Mouse (Mus musculus) heart, adult 2 months (tissue): ENCODE results near the gene Ifrd2. TPM values are rescaled to one million over a fixed set of nuclear protein-coding genes. Genes with fewer than 3 reads are reported as not detected.

Experiments
- DNase-seq, 2 experiments: peaks; one replicate each; pipeline ENCODE4 v3.0.0; 2021
- H3K27ac ChIP-seq: fragments of 200-600 bp; 2 replicates; pipeline ENCODE4 v1.8.1; 2022
- H3K27me3 ChIP-seq: fragments of 200-500 bp; 2 replicates; pipeline ENCODE4 v1.6.1; 2012; ENCODE audit warnings: mild to moderate bottlenecking, low read length, inconsistent platforms, mixed read lengths; ENCODE audit not compliant: control insufficient read depth, insufficient read depth
- H3K36me3 ChIP-seq: fragments of 200-500 bp; 2 replicates; pipeline ENCODE4 v1.6.1; 2012; ENCODE audit warnings: low read length, inconsistent platforms; ENCODE audit not compliant: control insufficient read depth, insufficient read depth
- H3K4me1 ChIP-seq: fragments of 200-500 bp; 2 replicates; pipeline ENCODE4 v1.6.1; 2011; ENCODE audit warnings: low read length; ENCODE audit not compliant: control insufficient read depth, insufficient read depth
- H3K4me3 ChIP-seq: fragments of 200-600 bp; 2 replicates; pipeline ENCODE4 v1.8.1; 2022
- H3K79me2 ChIP-seq: fragments of 200-500 bp; replicated peaks from 2 replicates; pipeline ENCODE4 v1.6.1; 2012; ENCODE audit warnings: mild to moderate bottlenecking, inconsistent platforms, low read length, moderate library complexity, mixed read lengths; ENCODE audit not compliant: control insufficient read depth, insufficient read depth
- H3K9ac ChIP-seq: fragments of 200-500 bp; 2 replicates; pipeline ENCODE4 v1.6.1; 2012; ENCODE audit warnings: low read depth, mild to moderate bottlenecking, control low read depth, inconsistent platforms, low read length, mixed read lengths
- CTCF ChIP-seq: fragments of 200-600 bp; IDR thresholded peaks from 2 replicates; pipeline ENCODE4 v1.8.1; 2022; ENCODE audit warnings: antibody characterized with exemption, mild to moderate bottlenecking, moderate library complexity
- EP300 ChIP-seq: fragments of 200-500 bp; IDR thresholded peaks from 2 replicates; pipeline ENCODE4 v1.6.1; 2011; ENCODE audit warnings: low read depth, low read length, control low read depth; ENCODE audit not compliant: insufficient read depth
- POLR2A ChIP-seq: fragments of 200-500 bp; IDR thresholded peaks from 2 replicates; pipeline ENCODE4 v1.6.1; 2011; ENCODE audit warnings: mild to moderate bottlenecking, low read depth, low read length, control low read depth; ENCODE audit not compliant: insufficient read depth
- WGBS: fragments of 180-500 bp; shearing (Covaris S2); methylation state at CpG from one replicate; pipeline ENCODE4 v1.1.7; 2018; 5-methylcytosine and 5-hydroxymethylcytosine counted together
- intact Hi-C: fragments of 180-260 bp; cut with DNase I; formaldehyde crosslinking; loops from one replicate; pipeline ENCODE4 v1.15.1; 2025
- polyA plus RNA-seq: library from polyadenylated mRNA; depleted of rRNA; stranded (reverse); fragments of >200 nt; gene quantifications from 2 replicates; pipeline ENCODE4 v1.2.3, GENCODE M21; 2012
- total RNA-seq, 2 experiments: library from RNA; stranded (reverse); gene quantifications; 2 replicates each; pipeline ENCODE4 v1.2.3; 2021

The Ifrd2 gene
- total and polyA plus RNA-seq, 3 experiments, result 39.9 to 51.4 (median 43.7) TPM

DNA sequence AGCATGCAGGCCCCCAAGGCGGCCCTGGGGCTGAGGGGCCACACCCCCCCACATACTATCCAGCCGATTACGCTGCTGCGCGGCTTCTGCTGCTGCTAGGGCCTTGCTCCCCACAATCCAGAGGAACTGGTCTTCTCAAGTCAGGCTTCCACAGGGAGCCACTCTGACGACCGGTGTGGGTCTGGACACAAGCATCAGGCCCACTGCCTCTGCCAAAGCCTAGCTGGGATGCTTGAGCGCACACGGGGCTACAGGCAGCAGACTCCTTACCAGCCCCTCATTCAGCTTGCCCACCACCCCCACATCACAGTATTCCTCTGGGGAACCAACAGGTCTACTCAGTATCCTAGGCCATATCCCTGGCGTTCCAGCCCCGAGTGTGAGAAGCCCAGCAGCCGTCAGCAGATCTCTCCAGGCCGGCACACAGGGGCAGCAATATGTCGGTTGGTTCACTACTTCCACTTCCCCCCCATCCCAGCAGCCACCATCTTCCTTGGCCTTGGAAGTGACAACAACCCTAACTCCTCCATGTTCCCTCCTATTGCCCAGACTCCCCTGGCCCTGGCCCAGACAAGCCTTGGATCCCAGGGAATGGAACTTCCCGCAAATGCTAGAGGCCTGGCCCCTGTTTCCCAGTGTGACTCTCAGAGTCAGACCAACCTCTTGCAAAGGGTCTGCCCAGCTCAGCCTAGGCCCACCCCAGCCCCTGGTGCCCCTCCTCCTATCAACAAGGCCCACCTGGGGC, 46.4 kb downstream of the Ifrd2 start:
- Histone ChIP-seq H3K27ac (peak overlapping the region; percentile 97), H3K27me3 (no peaks in the 10 kb centered on the region), H3K79me2 (peaks cover 3% of the 10 kb centered on the region; the same call in 1 of the 2 replicates), H3K9ac (peak overlapping the region; percentile 98), H3K4me3 (peak overlapping the region; percentile 86), H3K36me3 (peaks cover 6% of the 10 kb centered on the region; the same call in 1 of the 2 replicates), H3K4me1 (peaks cover 19% of the 10 kb centered on the region)
- peak; percentile 61 to 69 for DNase-seq
- WGBS, result 2% methylated on average over 15 of the region's 15 CpGs
- TF ChIP-seq CTCF (no peak), POLR2A (no peak), EP300 (no peak)
- intact Hi-C loops, result loop anchor here (1.0 to 5.0 kb wide), 2 partner anchors 22 to 67 kb away; partner anchors contain the start of gene Hyal2

DNA sequence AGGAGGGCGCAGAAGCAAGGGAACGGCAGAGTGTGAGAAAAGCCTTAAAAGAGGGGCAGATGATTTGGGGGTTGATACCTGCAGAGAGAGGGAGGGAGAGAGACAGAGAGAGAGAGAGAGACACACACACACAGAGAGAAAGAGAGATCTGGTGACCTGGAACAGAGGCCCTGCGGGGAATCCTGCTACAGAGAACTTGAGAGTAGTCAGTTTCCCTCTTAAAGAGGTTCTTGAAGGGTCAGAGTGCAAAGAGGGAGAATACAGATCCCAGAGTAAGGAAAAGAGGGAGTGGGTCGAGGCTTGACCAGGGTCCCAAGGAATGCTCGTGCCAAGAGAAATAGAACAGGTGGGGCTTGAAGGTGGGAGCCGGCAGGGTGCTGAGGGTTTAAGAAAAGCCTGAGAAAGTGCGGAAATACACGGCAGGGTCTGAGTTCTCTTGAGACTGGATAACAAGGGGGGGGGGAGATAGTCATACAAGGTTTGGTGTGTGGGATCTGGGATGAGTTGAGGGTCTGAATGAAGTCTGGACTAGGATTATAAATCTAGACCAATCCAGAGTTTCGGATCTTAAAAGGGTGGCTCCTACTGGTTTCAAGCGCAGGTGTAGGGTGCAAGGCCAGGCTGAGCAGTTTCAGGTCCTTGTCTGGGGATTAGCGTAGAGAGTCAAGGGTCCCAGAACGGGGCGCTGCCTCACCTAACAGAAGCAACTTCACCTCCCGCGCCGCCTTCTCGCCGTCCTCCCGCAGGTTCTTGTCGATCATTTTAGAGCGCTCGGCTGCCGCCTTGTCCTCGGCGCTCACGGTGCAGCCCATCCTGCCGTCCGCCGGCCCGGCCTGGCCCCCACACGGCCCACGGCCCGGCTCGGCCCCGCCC, 47.2 kb downstream of the Ifrd2 start:
- intact Hi-C loops, result loop anchor here (5.0 kb wide), 1 partner anchor 67 kb away; the partner anchor contains the start of gene Hyal2
- peak in 1 of 2 experiments; percentile 21 for DNase-seq
- peaks cover 15% of the 10 kb centered on the region for H3K4me1 ChIP-seq

DNA sequence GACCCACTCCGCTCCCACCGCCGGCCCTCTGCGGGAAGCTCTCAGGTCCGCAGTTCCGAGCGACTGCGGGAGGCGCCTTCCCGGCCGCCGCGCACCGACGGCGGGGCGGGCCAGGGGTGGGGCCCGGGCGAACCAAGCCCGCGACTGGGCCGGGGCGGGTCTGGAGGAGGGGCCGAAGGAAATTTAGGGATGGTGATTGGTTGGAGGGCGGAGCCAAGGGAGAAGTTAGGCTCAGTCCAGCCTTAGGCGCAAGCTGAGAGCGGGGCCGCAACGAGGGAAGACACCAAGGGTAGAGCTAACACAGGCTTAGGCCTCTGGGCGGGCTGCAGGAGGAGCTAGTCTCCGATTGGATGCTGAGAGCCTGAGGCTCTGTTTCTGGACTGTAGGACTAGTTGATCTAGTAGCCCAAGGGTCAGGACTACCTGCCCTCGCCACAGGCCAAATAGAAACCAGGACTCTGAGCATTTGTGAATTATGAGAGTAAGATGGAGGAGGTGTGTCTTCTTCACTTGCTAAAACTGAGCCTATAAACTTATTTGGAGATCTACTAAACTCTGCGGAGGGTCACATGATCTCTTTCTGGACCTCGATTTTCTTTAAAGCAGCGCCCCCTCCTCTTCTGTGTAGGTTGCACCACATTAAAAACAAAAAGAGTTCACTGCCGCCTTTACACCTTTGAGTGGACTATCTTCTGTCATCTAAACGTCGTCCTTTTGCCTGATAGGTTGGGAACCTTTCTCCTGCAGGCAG, 48.0 kb downstream of the Ifrd2 start, which contains the start of gene Gnai2:
Gene Gnai2, minus strand, starts transcription at position 89 of the 750 bp plus-strand sequence.
- peak; percentile 98 to 99 for DNase-seq
- H3K9ac ChIP-seq, result peak within 1 kb of the TSS; percentile 98
- peak within 1 kb of the TSS; percentile 97 for H3K27ac ChIP-seq
- H3K27me3 ChIP-seq, result no peaks in the 10 kb centered on the region
- H3K36me3 ChIP-seq, result peaks cover 4% of the 10 kb centered on the region; the same call in 1 of the 2 replicates
- WGBS, result 5% methylated on average over 37 of the region's 38 CpGs
- H3K4me1 ChIP-seq, result peaks cover 17% of the 10 kb centered on the region
- H3K4me3 ChIP-seq, result peak within 1 kb of the TSS; percentile 86
- TF ChIP-seq POLR2A (peak; percentile 99), CTCF (peak; percentile 32; the same call in 1 of the 2 replicates), EP300 (peak; percentile 91)
- intact Hi-C loops, result no loop called here
- peaks cover 3% of the 10 kb centered on the region; the same call in 1 of the 2 replicates for H3K79me2 ChIP-seq

More for the DNA sequence above, 47.2 kb downstream of the Ifrd2 start:
- H3K27me3 ChIP-seq, result no peaks in the 10 kb centered on the region
- peak overlapping the region; percentile 97 for H3K27ac ChIP-seq
- peaks cover 6% of the 10 kb centered on the region; the same call in 1 of the 2 replicates for H3K36me3 ChIP-seq
- TF ChIP-seq CTCF (no peak; the same call in 1 of the 2 replicates), EP300 (no peak), POLR2A (no peak)
- peak overlapping the region; percentile 86 for H3K4me3 ChIP-seq
- peaks cover 3% of the 10 kb centered on the region; the same call in 1 of the 2 replicates for H3K79me2 ChIP-seq
- H3K9ac ChIP-seq, result peak overlapping the region; percentile 98
- under 1% methylated on average over 35 of the region's 35 CpGs for WGBS

DNA sequence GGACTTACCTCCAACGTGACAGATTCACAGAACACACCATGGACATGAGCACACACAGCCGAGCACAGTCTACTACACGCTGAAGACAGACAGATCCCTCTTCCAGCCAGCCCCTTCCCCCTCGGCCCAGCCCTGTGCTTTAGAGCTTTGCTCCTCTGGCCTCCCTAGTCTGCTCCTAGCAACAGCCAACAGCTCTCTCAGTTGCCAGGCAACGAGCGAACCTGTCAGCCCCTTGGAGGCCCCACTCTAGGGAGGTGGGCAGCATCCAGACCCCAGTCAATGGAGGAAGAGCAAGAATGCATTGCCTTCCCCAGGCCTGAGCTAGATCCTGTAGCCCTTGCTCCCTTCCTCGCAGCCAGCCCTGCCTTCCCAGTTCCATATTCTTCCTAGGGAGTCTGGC, 49.6 kb downstream of the Ifrd2 start:
- peaks cover 12% of the 10 kb centered on the region for H3K4me1 ChIP-seq
- peaks cover 3% of the 10 kb centered on the region; the same call in 1 of the 2 replicates for H3K79me2 ChIP-seq
- H3K36me3 ChIP-seq, result peaks cover under 1% of the 10 kb centered on the region; the same call in 1 of the 2 replicates
- intact Hi-C loops, result no loop called here
- no peak overlapping the region for H3K4me3 ChIP-seq
- H3K9ac ChIP-seq, result no peak overlapping the region
- no peak for TF ChIP-seq EP300
- TF ChIP-seq POLR2A, result no peak
- no peak for TF ChIP-seq CTCF
- no peaks in the 10 kb centered on the region for H3K27me3 ChIP-seq
- H3K27ac ChIP-seq, result no peak overlapping the region
- 65% methylated on average over 7 of the region's 7 CpGs for WGBS
- DNase-seq, result no peak

DNA sequence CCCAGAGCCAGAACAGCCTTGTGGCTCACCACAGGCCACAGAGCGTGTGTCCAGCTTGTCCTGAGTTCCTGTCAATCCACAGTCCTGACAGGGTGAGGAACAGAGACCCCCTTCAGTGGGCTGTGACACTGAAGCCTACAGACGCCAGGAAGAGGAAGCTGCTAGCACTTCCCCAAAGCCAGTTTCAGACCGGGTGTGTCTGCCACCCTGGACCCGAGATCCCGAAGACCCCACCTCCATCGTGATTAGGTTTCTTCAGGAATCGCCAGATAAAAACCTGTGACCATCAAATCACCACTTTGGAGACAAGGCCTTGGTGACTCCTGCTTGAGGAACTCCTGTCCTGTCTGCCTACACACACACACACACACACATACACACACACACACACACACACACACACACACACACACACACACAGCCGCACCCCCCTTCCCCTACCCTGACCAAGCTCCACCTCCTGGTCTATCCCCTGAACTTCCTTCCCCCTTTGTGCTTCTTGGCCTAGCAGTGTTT, 52.9 kb downstream of the Ifrd2 start:
- 28% methylated on average over 8 of the region's 8 CpGs for WGBS
- no peaks in the 10 kb centered on the region for H3K79me2 ChIP-seq
- H3K27me3 ChIP-seq, result no peaks in the 10 kb centered on the region
- no peak overlapping the region for H3K9ac ChIP-seq
- intact Hi-C loops, result no loop called here
- H3K4me3 ChIP-seq, result no peak overlapping the region
- peak overlapping the region; percentile 42 for H3K27ac ChIP-seq
- TF ChIP-seq POLR2A, result 0 out of 2 replicates have a peak, but pooled peaks have one; percentile 14
- TF ChIP-seq CTCF, result no peak
- DNase-seq, result peak in 1 of 2 experiments; percentile 68
- no peaks in the 10 kb centered on the region for H3K36me3 ChIP-seq
- H3K4me1 ChIP-seq, result peaks cover 6% of the 10 kb centered on the region
